Mouse (Mus musculus): ENCODE results near the gene Gm20696.
A peak's percentile ranks its signal among the peaks of the same experiment; 100 is the strongest.

Gene Gm20696

DNA sequence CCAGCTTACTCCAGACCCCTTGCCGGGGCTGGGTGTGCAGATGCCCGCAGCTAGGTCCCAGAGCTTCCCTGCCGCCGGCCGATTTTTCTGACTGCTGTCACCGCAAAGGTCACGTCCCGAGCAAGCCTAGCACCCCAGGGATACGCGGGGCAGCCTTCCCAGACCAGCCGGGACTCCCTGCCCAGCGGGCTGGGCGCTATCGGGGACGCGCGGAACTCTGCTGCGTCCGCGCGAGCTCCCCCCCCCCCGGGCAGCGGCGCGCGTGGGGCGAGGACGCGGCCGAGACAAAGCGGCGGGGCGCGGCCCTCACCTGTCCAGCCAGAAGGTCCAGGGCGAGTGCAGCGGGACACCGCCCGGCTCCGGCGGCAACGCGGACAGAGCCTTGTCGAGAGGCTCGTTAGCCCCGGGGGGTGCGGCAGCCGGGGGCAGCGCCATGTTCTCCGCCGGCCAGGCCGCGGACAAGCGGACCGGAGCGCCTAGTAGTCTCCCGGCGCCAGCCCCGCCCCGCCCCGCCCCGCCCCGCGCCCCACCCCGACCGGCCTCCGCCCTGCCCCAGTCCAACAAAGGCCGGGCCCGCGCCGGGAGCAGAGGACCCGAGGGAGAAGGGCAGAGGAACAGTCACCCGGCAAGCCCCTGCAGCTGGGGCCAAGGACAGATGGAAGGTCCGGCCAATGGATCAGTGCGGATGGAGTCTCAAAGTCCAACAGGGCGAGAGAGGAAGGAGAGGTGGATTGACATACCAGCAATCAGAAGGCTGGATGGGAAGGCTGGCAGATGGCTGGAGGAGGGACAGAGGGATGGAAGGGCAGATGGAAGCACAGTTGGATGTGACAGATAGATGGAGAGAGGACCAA lies at the start of gene Gm20696, which contains the start of gene Eif4e3:
TSS of gene Gm20696 (minus strand) at position 480 of the 854 bp plus-strand sequence.
TSS of gene Eif4e3 (minus strand) at position 454 of the 854 bp plus-strand sequence.
- peak; percentile 70 to 83 for DNase-seq

DNA sequence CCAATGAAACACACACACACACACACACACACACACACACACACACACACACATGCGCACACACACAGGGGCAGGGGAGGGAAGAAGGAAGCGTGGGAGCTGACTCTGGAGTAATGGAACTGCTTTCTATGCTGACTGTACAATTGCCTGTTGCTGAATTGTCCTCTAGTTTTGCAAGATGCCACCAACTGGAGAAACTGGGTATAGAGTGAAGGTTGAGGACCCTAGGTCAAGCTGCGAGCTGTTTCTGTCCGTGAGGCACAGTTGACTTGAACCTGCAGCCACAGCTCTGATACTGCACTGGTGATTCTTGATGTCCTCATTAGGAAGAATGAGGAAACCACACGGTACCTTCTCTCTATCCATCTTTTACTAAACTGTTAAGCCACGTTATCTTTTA lies 49.3 kb upstream of the Gm20696 start:
- no peak for DNase-seq

DNA sequence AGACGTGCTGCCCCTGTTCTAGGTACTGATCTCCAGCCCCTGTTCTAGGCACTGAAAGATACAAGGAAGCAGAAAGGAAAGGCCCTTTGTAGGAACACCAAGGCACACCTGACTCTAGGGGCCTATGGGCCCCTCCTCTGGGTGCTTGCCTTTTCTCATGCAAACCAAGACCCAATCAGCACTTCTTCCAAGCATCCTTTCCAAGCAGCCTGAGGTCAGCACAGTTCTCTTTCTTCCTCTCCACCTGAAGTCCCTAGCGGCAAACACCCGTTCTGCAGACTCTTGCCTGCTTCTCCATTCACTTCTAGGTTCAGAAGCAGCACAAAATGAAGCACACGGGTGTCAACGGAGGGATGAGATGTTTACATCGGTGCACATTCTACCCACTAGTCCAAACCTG lies 48.6 kb upstream of the Gm20696 start:
- no peak for DNase-seq

DNA sequence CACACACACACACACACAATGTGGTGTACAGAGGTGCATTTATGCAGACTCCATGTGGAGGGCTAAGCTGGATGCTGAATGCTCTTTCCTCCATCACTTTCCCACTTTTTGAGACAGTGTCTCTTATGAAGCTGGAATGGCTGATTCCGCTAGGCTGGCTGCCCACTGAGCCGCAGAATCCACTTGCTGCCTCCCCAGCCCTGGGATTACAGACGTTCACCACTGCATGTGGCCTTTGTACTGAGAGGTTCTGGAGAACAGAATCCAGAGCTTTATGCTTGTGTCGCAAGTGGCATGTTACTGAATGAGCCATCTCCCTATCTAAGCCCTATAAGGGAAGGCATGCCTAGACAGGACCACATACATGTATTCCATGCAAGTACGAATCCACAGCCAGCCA lies 46.7 kb upstream of the Gm20696 start:
- no peak for DNase-seq

DNA sequence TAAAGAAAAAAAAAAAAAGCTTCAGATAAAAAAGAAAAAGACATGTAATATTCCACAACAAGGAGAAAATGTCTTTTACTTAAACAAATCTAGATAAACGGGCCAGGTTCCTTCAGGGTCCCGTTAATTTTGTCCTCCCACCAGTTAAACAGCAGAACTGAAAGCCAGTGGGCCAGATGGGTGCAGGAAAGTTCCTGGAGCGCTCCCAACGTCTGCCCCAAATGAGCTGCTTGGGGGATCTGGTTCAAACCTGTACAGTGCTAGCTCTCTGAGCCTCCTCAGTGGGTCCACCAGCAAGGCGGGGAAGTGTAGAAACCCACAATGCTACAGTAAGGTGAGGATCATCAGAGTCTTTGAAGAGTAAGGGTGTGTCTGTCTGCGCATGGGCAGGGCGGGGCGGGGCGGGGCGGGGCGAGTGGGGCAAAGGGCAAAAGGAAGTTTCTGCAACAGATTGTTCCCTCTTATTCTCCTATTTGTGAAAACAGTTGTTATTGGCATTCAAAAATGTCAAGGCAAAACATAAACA lies 45.0 kb upstream of the Gm20696 start:
- no peak for DNase-seq

DNA sequence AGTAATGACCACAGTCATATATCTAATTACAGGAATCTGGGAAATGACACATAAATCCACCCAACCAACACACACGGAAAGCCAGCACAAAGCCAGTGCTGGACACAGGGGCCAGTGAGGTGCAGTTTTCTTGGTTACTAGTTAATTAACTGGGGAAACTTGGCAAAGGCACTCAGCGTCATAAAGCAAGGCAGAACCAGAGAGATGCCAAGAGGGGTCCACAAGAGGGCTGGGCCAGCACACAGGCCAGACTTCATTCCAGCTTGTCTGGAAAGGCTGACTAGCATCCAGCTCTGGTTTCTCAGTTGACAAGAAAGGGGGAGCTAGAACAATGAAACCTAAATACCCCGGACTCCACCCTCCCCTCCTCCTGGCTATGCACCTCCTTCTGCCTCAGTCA lies 33.9 kb upstream of the Gm20696 start:
- DNase-seq = peak; percentile 23 to 33

DNA sequence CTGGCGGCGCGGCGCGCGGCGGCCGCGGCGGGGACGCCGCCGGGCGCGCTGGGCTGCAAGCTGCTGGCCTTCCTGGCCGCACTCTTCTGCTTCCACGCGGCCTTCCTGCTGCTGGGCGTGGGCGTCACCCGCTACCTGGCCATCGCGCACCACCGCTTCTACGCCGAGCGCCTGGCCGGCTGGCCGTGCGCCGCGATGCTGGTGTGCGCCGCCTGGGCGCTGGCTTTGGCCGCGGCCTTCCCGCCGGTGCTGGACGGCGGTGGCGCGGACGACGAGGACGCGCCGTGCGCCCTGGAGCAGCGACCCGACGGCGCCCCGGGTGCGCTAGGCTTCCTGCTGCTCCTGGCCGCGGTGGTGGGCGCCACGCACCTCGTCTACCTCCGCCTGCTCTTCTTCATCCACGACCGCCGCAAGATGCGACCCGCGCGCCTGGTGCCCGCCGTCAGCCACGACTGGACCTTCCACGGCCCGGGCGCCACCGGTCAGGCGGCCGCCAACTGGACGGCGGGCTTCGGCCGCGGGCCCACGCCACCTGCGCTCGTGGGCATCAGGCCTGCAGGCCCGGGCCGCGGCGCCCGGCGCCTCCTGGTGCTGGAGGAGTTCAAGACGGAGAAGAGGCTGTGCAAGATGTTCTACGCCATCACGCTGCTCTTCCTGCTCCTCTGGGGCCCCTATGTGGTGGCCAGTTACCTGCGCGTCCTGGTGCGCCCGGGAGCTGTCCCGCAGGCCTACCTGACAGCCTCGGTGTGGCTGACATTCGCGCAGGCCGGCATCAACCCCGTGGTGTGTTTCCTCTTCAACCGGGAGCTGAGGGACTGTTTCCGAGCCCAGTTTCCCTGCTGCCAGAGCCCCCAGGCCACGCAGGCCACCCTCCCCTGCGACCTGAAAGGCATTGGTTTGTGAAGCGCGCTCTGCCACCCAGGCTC lies 26.6 kb upstream of the Gm20696 start:
- DNase-seq = peak; percentile 49 to 71

DNA sequence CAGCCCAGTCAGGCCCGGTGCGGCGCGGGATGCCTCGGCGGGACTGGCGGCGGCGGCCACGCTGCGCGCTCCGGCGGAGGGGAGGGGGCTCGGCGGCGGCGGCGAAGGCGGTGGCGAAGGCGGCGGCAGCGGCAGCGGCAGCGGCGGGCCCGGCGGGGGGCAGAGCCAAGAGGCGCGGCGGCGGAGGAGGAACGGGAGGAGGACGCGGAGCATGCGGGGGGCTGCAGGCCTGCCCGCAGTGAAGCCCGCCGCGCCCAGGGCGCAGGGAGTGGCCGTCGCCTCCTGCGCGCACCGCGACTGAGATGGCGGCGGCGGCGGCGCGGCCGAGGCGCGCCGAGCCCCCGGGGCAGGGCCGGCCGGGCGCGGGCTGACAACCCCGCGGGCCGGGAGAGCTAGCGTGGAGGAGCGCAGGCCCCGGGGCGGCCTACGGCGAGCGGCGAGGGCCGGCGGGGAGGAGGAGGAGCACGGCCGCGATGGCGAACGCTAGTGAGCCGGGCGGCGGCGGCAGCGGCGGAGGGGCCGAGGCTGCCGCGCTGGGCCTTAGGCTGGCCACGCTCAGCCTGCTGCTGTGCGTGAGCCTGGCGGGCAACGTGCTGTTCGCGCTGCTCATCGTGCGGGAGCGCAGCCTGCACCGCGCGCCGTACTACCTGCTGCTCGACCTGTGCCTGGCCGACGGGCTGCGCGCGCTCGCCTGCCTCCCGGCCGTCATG lies 25.8 kb upstream of the Gm20696 start, which contains the start of gene Gpr27:
TSS of gene Gpr27 (plus strand) at position 474 of the 710 bp plus-strand sequence.
- DNase-seq = peak; percentile 56 to 74

DNA sequence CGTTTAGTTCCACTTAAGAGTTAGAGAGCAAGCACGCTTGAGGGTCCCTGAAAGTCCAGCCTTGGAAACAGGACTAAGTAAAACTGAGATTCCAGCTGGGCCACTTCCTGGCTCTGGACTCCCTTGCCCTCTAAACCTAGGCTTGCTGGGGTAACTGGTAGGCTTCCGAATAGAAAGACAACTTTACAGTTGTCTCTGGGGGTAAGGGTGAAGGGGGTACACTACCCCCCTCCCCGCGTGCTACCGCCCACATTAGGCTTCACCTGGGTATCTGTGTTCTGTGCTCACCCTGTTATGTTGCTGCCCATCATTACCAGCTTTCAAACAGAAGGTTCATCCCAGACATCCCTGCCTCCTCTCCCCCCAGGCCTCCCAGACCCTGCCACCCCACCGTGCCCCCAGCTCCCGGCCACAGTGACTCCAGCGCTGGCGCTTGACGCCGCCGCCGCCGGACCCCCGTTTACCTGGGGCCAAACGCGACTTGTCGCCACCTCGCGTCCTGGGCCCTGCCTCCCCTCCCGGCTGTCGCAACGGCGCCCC lies 25.1 kb upstream of the Gm20696 start:
- no peak for DNase-seq

DNA sequence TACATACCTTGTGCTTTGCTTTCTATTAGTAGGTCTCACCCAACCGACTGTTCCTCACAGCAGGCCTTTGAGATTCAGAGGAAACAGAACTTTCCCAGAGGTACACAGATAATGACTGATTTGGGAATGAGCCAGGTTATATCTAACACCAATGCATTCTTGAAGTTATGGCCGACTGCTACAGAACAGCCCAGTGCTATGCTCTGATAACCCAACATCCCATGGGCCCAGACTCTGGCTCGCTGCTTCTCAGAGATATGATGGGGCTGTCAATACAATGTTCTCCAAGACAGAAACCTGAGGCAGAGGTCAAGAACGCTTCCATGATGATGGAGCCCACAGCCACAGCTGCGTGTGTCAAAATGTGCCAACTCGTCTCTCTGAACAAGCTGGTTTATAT lies 21.9 kb upstream of the Gm20696 start:
- DNase-seq = no peak

DNA sequence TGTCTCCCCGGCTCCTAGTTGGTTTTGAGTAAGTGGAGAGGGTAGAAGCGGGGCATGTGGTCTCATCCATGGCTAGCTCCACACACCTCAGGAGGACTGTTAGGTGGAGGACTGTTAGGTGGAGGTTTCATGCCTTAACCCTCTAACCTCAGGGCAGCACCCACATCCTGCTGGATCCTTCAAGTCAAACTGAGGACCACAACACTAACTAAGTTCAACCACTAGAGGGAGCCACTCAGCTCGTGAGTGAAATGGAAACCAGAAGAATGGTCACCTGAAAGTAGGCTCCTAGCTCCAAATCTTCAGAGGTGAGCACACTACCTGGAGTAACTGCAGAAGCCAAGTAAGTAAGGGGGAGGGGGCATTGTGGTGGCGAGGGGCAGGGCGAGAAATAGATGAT lies 18.3 kb upstream of the Gm20696 start:
- DNase-seq = peak in 1 of 2 experiments; percentile 8

DNA sequence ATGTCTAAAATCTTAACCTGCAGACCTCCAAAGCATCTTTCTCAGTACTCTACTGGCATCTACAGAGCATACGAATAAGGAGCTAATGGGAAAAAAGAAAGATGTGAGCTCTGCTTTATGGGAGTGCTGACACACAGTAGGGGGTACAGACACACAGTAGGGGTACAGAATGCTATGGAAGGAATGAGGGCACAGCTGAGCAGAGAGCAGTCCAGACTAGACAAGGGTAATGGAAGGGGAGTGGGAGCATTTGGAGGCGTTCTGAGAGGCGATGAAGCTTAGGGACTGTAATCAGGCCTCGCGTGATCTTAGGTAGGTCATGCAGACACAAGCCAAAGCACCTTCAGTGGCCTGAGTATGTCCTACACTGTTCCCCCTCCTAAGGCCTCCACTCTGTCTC lies 17.4 kb upstream of the Gm20696 start:
- no peak for DNase-seq

DNA sequence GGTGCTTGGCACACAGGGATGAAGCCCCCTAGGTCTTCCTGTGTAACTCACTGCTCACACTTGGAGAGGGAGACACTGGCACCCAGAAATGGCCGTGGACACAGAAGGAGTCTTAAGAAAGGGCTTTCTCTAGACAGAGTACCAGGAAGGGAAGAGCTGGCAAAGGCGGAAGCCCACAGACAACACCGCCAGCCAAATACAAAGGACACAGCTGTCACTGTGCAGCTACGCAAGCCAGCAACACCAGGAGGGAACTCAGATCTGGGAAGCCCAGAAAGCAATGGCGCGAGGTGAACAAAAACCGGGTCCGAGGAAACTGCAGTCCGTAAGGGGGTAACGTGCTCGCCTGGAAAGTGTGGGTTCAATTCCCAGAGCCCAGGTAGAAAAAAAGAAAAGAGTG lies 11.5 kb upstream of the Gm20696 start:
- no peak for DNase-seq

DNA sequence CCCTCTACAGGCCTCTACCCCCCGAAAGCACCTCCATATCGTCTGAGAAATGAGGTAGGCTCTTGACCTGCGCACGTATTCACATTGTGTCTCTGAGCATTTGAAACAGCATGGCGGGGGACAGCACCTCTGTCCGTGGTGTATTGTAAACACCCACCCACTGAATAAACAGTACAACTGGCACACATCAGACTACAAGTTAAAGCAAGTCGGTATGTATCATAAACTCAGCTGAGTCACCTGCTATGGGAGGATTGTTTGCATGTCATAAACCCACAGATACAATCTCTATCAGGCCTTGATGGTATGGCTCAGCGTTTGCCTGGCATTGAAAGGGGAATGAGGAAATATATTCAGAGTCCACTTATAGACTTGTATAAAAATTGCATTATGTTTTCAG lies 10.7 kb upstream of the Gm20696 start:
- DNase-seq = no peak

DNA sequence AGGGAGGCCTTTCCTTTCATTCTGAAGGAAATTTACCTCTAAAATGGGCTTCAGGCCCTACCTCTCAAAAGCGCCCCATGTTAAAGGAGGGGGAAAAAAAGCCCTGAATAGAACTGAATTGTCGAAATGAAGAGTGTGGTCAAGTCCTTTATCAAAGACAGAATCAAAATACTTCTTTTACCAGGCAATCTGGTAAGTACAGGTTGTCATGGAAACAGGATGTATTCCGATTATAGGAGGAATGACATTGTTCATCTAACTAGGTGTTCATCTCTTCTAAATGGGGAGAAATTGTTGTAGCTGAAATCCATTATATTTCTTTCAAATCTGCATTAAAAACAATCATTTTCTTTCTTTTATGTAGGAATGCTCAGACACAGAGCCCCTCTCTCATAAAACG lies 7.9 kb upstream of the Gm20696 start:
- DNase-seq = no peak

DNA sequence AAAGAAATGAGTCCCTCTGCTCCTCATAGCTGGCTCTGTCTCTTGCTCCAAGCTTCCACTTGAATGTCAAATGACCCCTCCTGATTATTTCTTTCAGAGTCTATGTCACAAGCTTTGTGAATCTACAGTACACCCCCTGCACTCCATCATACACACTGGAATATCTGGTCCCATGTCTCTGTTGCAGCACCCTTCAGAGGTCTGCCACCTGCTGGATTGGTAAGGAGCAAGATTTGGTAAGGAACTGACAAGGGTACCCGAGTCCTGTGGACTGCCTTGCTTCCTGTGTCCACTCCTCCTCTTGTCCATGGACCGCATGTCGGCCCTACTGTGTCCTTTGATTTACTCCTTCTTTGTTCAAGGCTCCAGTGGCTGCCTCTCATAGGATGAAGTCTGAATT lies 5.2 kb upstream of the Gm20696 start:
- peak in 1 of 2 experiments; percentile 22 for DNase-seq

DNA sequence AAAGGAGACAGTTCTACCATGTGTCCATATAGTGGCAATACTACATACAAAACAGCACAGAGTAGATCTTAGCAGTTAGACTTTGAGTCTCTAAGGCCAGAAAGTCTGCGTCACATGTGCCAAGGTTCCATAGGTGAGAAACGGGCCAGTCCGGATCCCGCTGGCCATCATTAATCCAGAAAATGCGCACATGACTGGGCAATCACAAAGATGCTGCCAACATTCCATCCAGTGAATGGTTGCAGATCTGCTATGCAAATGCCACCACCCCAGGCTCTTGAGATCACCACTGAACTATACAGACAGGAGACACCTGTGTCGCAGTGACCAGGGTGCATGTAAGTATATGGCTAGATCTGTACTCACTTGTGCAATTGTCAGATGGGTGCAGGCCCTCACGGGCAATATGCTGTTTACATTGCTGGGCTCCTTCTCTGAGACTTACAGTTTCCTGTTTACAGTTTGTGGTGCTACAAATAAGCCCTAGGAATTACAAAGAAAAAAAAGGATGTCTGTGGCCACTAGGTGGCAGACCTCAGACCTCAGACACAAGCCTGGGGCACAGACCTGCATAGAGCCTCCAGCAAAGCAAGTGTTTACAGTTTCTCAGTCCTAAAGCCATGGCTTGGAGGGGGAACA lies 4.0 kb upstream of the Gm20696 start:
- DNase-seq = peak; percentile 70 to 78

DNA sequence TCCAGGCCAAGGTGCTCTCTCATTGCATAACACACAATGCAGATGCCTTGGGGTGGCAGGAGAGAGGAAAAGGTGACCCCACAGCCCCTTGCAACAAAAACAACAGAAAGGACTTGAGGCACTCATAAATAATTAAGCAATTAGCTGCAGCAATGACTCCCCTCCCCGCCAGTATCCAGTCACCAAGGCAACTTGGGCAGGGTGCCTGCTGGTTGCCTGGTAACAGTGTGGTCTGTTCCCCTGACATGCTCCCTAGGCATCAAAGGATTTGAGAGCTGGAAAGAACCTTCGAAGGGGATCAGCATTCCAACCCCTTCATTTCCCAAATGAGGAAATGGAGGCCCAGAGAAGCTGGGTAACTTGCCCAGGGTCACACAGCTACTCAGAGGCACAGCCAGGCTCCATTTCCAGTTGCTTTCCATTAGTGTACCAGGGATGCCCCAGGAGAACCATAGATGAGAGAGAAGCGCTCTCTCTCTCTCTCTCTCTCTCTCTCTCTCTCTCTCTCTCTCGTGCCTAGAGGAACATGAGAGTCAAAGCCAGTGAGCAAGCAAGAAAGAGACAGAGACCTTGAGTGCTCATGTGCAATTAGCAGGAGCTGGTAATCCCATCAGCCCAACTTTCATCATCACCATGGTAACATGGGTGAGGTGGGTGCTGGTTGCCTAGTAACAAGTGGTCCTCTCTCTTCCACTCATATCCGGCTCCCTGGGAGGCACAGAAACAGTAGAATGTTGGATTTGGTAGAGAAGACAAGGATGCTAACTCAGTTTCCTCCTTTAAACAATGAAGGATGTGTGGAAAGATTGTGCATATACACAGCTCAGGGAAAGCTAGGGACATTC lies 3.1 kb upstream of the Gm20696 start:
- peak; percentile 35 to 46 for DNase-seq

DNA sequence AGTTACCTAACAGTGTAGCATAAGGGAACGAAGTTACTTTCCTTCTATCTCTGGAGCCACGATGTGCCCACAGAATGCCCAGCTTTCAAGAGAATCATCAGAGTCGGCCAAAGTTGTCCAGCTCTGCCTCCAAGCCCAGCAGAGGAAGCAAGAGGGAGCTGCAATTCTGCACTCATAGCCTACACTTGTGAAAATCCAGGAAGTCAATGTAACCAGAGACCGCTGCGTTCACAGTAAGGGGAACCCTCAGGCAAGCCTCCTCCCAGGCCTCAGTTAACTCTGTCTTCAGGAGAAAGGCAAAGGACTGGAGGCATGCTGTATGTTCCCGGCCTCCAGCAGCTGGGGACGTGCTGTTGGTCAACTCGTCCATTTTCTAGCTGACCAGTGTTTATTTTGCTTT lies 693 bp upstream of the Gm20696 start:
- peak in 1 of 2 experiments; percentile 31 for DNase-seq

DNA sequence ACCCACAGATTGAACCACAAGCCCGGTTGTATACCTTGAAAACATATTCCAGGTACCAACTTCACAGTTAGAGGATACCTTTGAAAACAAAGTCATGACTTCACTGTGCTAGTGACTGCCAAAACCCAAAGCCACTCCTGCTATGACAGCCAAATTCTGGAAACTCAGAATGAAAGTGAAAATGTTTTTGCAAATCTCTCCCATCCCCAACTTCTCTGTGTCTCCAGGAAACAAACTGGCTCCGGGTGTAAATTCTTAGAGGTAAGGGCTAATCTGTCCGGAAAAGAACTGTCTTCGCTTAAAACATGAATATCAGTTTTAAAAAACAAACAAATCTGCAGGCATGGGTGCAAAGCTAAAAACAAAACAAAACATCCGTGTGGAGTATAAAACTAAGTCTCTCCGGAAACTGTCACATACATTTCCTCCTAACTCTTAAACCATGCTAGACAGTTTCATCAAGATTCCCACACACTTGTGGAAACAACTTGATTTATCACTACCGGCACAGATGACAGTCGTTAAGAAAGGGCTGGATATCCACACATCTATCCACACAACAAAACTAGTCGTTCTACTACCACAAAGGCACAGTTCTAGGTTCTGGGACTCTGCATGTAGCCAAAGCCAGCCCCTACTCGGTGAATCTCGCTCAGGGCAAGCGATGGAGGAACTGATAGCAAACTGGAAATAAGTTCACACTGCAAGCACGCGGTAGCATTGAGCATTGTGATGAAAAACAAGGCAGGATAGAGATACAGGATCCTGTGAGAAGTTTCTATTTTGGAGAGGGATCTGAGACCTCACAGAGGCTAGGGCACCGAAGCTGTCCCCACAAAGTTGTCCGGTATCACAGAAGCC lies 910 bp downstream of the Gm20696 start:
- DNase-seq = no peak
